Mouse (Mus musculus) E14TG2a.4 (cell line): ENCODE results near the gene Ppp2r5d.

Source experiments
- CTCF ChIP-seq: conservative IDR thresholded peaks from 2 replicates; pipeline ENCODE4 v1.5.1; 2014; ENCODE audit warnings: low read length
- NANOG ChIP-seq: IDR thresholded peaks from 2 replicates; pipeline ENCODE4 v1.6.1; 2014; ENCODE audit warnings: borderline replicate concordance, low read length, mixed read lengths
- POU5F1 ChIP-seq: IDR thresholded peaks from 2 replicates; pipeline ENCODE4 v1.6.1; 2014; ENCODE audit warnings: low read length, borderline replicate concordance

GRCm38 (mm10) chr17:46682654-46683389 lies 22.1 kb downstream of the Ppp2r5d start:
- TF ChIP-seq CTCF (no peak), POU5F1 (no peak), NANOG (no peak)
